Mouse (Mus musculus): Measurements from ENCODE around the gene Ccdc83. TPM values are rescaled to one million over a fixed set of nuclear protein-coding genes. Genes with fewer than 3 reads are reported as not detected.

Gene Ccdc83
- total RNA-seq, 2 experiments from 2014 or later: not detected

DNA sequence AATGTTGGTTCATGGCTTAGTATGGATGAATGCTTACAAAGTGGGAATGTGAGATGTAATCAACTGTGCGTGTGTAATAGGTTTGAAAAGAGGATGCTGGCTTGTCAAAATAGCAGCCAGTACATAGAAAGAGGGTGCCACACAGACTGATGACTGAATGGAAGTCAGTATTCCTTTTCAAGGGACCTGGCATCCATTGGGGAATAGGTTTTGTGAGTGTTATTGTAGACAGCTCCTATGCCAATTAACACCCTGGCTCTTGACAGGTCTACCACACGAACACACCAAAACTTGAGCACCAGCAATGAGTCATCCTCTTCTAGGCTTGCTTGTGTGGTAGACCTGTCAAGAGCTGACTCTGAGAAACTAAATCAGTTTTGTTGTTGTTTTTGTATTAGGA lies 90.0 kb downstream of the Ccdc83 start:
- ATAC-seq (replicated peaks; ENCODE audit: low FRiP score, poor library complexity, severe bottlenecking): no peak

Other genes starting within 250 kb of the Ccdc83 start
- gene Picalm, start 135.6 kb downstream of the Ccdc83 start, total RNA-seq (2015; ENCODE audit: low replicate concordance): 1,006 and 1,368 TPM in 2 replicates
- 1,167 and 1,289 TPM in 2 replicates for gene Picalm, start 135.6 kb downstream of the Ccdc83 start, total RNA-seq (2017; ENCODE audit: low replicate concordance)
- gene Sytl2, start 36.5 kb upstream of the Ccdc83 start, total RNA-seq (2015; ENCODE audit: low replicate concordance): 2.9 TPM in 1 of 2 replicates, not detected in the other
- 0.61 and 2.7 TPM in 2 replicates for gene Sytl2, start 36.5 kb upstream of the Ccdc83 start, total RNA-seq (2017; ENCODE audit: low replicate concordance)
- gene Ccdc89, start 160.8 kb upstream of the Ccdc83 start, total RNA-seq (2015; ENCODE audit: low replicate concordance): not detected in 2 replicates
- gene Ccdc89, start 160.8 kb upstream of the Ccdc83 start, total RNA-seq (2017; ENCODE audit: low replicate concordance): not detected in 2 replicates
- gene Crebzf, start 177.0 kb upstream of the Ccdc83 start, total RNA-seq (2015; ENCODE audit: low replicate concordance): 85.8 and 132 TPM in 2 replicates
- gene Crebzf, start 177.0 kb upstream of the Ccdc83 start, total RNA-seq (2017; ENCODE audit: low replicate concordance): 76.8 and 101 TPM in 2 replicates
- gene Tmem126a, start 191.5 kb upstream of the Ccdc83 start, total RNA-seq (2015; ENCODE audit: low replicate concordance): 4.0 and 18.9 TPM in 2 replicates
- 3.1 and 3.7 TPM in 2 replicates for gene Tmem126a, start 191.5 kb upstream of the Ccdc83 start, total RNA-seq (2017; ENCODE audit: low replicate concordance)
- gene Tmem126b, start 210.2 kb upstream of the Ccdc83 start, total RNA-seq (2015; ENCODE audit: low replicate concordance): 1.8 and 9.6 TPM in 2 replicates
- gene Tmem126b, start 210.2 kb upstream of the Ccdc83 start, total RNA-seq (2017; ENCODE audit: low replicate concordance): 6.0 and 8.6 TPM in 2 replicates
- gene Dlg2, start 210.9 kb upstream of the Ccdc83 start, total RNA-seq (2015; ENCODE audit: low replicate concordance): 5.8 TPM in 1 of 2 replicates, not detected in the other
- gene Dlg2, start 210.9 kb upstream of the Ccdc83 start, total RNA-seq (2017; ENCODE audit: low replicate concordance): not detected in 2 replicates

Measured in erythroid progenitor cell, adult 5-6 weeks (primary cell).